Mouse (Mus musculus) adrenal gland, postnatal 36 days (tissue): ENCODE measurements at regions not wholly inside any gene's neighbourhood (a gene's known extent, or its start where the extent isn't known, plus 50 kb on each side); places are given as distances from the start of the nearest gene placed in this dataset.
"Not testable (repeated sequence)": the region's sequence is repeated elsewhere in the genome, so short reads cannot be mapped to it uniquely, and the experiment has no call there.

Experiments
- DNase-seq, 2 experiments: peaks; one replicate each; pipeline ENCODE4 v3.0.0; 2021; ENCODE audit warnings: mixed read lengths in 1 of 2

- DNase-seq = no peak
Observed at GRCm38 (mm10) chr10:31143856-31144488, 169.2 kb upstream of the Hddc2 start.

GRCm38 (mm10) chr10:31144489-31144872, 168.7 kb upstream of the Hddc2 start:
- DNase-seq = no peak

GRCm38 (mm10) chr10:31173169-31173686, 140.0 kb upstream of the Hddc2 start:
- DNase-seq = peak; percentile 53 to 69

GRCm38 (mm10) chr10:31189577-31189976, 123.6 kb upstream of the Hddc2 start:
- DNase-seq = no peak

GRCm38 (mm10) chr10:31212164-31212563, 101.0 kb upstream of the Hddc2 start:
- not testable (repeated sequence) for DNase-seq

- DNase-seq = no peak
Observed at GRCm38 (mm10) chr10:31212778-31213454, 100.3 kb upstream of the Hddc2 start.

- DNase-seq = no peak
Observed at GRCm38 (mm10) chr10:31221902-31222301, 91.3 kb upstream of the Hddc2 start.

- no peak for DNase-seq
Observed at GRCm38 (mm10) chr10:31229078-31229477, 84.1 kb upstream of the Hddc2 start.

GRCm38 (mm10) chr10:31242442-31242966, 70.7 kb upstream of the Hddc2 start:
- DNase-seq = no peak

GRCm38 (mm10) chr10:31252584-31253381, 60.4 kb upstream of the Hddc2 start:
- no peak for DNase-seq

GRCm38 (mm10) chr10:31256934-31257333, 56.2 kb upstream of the Hddc2 start:
- no peak for DNase-seq

GRCm38 (mm10) chr10:31257611-31258010, 55.6 kb upstream of the Hddc2 start:
- DNase-seq = no peak

- peak; percentile 2 to 39 for DNase-seq
Observed at GRCm38 (mm10) chr10:31260914-31261313, 52.3 kb upstream of the Hddc2 start.
